Mouse (Mus musculus) embryonic facial prominence, embryonic 15.5 days (tissue): ENCODE data around the gene Dbx1. TPM values are rescaled to one million over a fixed set of nuclear protein-coding genes. Genes with fewer than 3 reads are reported as not detected.
A peak's percentile ranks its signal among the peaks of the same experiment; 100 is the strongest.

Experiments used
- ATAC-seq: fragments of 200-750 bp; cut with Nextera tagmentation; 2 replicates; pipeline ENCODE4 v1.8.0; 2017; ENCODE audit warnings: low read depth, moderate TSS enrichment; ENCODE audit not compliant: insufficient number of reproducible peaks, low FRiP score, low TSS enrichment
- H3K27ac ChIP-seq: fragments of 300-500 bp; sonication (generic); replicated peaks from 2 replicates; pipeline ENCODE4 v1.5.1; 2015; ENCODE audit warnings: mild to moderate bottlenecking, inconsistent platforms
- H3K27me3 ChIP-seq: fragments of 300-500 bp; sonication (generic); 2 replicates; pipeline ENCODE4 v1.6.1; 2015; ENCODE audit warnings: inconsistent platforms
- H3K36me3 ChIP-seq: fragments of 300-500 bp; sonication (generic); 2 replicates; pipeline ENCODE4 v1.6.1; 2015; ENCODE audit warnings: mild to moderate bottlenecking, inconsistent platforms
- H3K4me1 ChIP-seq: fragments of 300-500 bp; sonication (generic); 2 replicates; pipeline ENCODE4 v1.6.1; 2015; ENCODE audit warnings: inconsistent platforms
- H3K4me2 ChIP-seq: fragments of 300-500 bp; sonication (generic); replicated peaks from 2 replicates; pipeline ENCODE4 v1.6.1; 2015; ENCODE audit warnings: mild to moderate bottlenecking, inconsistent platforms
- H3K4me3 ChIP-seq: fragments of 300-500 bp; sonication (generic); replicated peaks from 2 replicates; pipeline ENCODE4 v1.5.1; 2015; ENCODE audit warnings: mild to moderate bottlenecking, inconsistent platforms
- H3K9ac ChIP-seq: fragments of 300-500 bp; sonication (generic); 2 replicates; pipeline ENCODE4 v1.6.1; 2015; ENCODE audit warnings: inconsistent platforms
- H3K9me3 ChIP-seq: fragments of 300-500 bp; sonication (generic); replicated peaks from 2 replicates; pipeline ENCODE4 v1.6.1; 2016; ENCODE audit warnings: inconsistent platforms
- WGBS: fragments of 180-500 bp; shearing (Covaris S2); methylation state at CpG from one replicate; pipeline ENCODE4 v1.1.7; 2015; 5-methylcytosine and 5-hydroxymethylcytosine counted together
- polyA plus RNA-seq: library from polyadenylated mRNA; unstranded; fragments of >200 nt; fragmentation: Nextera tagmentation; extraction: Ambion mirVana; gene quantifications from 2 replicates; pipeline ENCODE4 v1.2.1, GENCODE M21; 2015

The Dbx1 gene
- 1.7 and 3.7 TPM in 2 replicates for polyA plus RNA-seq

- Histone ChIP-seq H3K4me1 (peaks cover 47% of the 10 kb centered on the region), H3K36me3 (no peaks in the 10 kb centered on the region), H3K27ac (no peak within 1 kb of the TSS), H3K9ac (no peak within 1 kb of the TSS), H3K27me3 (peaks cover 90% of the 10 kb centered on the region), H3K9me3 (no peaks in the 10 kb centered on the region), H3K4me2 (no peak within 1 kb of the TSS), H3K4me3 (peak within 1 kb of the TSS; percentile 8; the same call in 1 of the 2 replicates)
- WGBS: under 1% methylated on average over 33 of the region's 33 CpGs
- ATAC-seq: no peak
These were observed at the start of gene Dbx1 for GRCm38 (mm10) chr7:49636491-49637115. Gene Dbx1, minus strand, starts transcription at chr7:49636849.

GRCm38 (mm10) chr7:49678826-49679377, 42.3 kb upstream of the Dbx1 start:
- 4% methylated on average over 9 of the region's 9 CpGs for WGBS
- peaks cover 73% of the 10 kb centered on the region for H3K27me3 ChIP-seq
- H3K9me3 ChIP-seq: no peaks in the 10 kb centered on the region
- H3K9ac ChIP-seq: no peak overlapping the region
- no peaks in the 10 kb centered on the region for H3K36me3 ChIP-seq
- H3K4me2 ChIP-seq: no peak overlapping the region
- H3K4me1 ChIP-seq: peaks cover 6% of the 10 kb centered on the region; the same call in 1 of the 2 replicates
- no peak; the same call in 1 of the 2 replicates for ATAC-seq
- no peak overlapping the region for H3K4me3 ChIP-seq
- H3K27ac ChIP-seq: no peak overlapping the region

GRCm38 (mm10) chr7:49678100-49678825, 41.6 kb upstream of the Dbx1 start:
- ATAC-seq: no peak
- Histone ChIP-seq H3K9me3 (no peaks in the 10 kb centered on the region), H3K4me2 (no peak overlapping the region), H3K27me3 (peaks cover 70% of the 10 kb centered on the region), H3K9ac (no peak overlapping the region), H3K4me1 (peaks cover 6% of the 10 kb centered on the region; the same call in 1 of the 2 replicates), H3K4me3 (no peak overlapping the region), H3K27ac (no peak overlapping the region), H3K36me3 (no peaks in the 10 kb centered on the region)
- 3% methylated on average over 22 of the region's 22 CpGs for WGBS

- Histone ChIP-seq H3K27me3 (peaks cover 60% of the 10 kb centered on the region), H3K27ac (no peak overlapping the region), H3K9me3 (no peaks in the 10 kb centered on the region), H3K4me2 (no peak overlapping the region), H3K36me3 (no peaks in the 10 kb centered on the region), H3K9ac (no peak overlapping the region), H3K4me3 (no peak overlapping the region), H3K4me1 (peaks cover 6% of the 10 kb centered on the region; the same call in 1 of the 2 replicates)
- 7% methylated on average over 9 of the region's 9 CpGs for WGBS
- ATAC-seq: no peak
These were observed 40.5 kb upstream of the Dbx1 start for GRCm38 (mm10) chr7:49677166-49677565.

GRCm38 (mm10) chr7:49676627-49677026, 40.0 kb upstream of the Dbx1 start:
- H3K27ac ChIP-seq: no peak overlapping the region
- H3K4me3 ChIP-seq: no peak overlapping the region
- peaks cover 55% of the 10 kb centered on the region for H3K27me3 ChIP-seq
- peaks cover 6% of the 10 kb centered on the region; the same call in 1 of the 2 replicates for H3K4me1 ChIP-seq
- H3K36me3 ChIP-seq: no peaks in the 10 kb centered on the region
- H3K4me2 ChIP-seq: no peak overlapping the region
- no peak for ATAC-seq
- no peak overlapping the region for H3K9ac ChIP-seq
- 11% methylated on average over 5 of the region's 5 CpGs for WGBS
- no peaks in the 10 kb centered on the region for H3K9me3 ChIP-seq

GRCm38 (mm10) chr7:49668260-49668857, 31.7 kb upstream of the Dbx1 start:
- no peak overlapping the region for H3K9ac ChIP-seq
- no peak for ATAC-seq
- 73% methylated on average over 13 of the region's 13 CpGs for WGBS
- no peak overlapping the region for H3K27ac ChIP-seq
- H3K4me3 ChIP-seq: no peak overlapping the region
- no peaks in the 10 kb centered on the region for H3K9me3 ChIP-seq
- no peaks in the 10 kb centered on the region for H3K4me1 ChIP-seq
- H3K27me3 ChIP-seq: peaks cover 3% of the 10 kb centered on the region; the same call in 1 of the 2 replicates
- H3K36me3 ChIP-seq: no peaks in the 10 kb centered on the region
- H3K4me2 ChIP-seq: no peak overlapping the region

- no peak overlapping the region for H3K27ac ChIP-seq
- H3K4me1 ChIP-seq: 0 out of 2 replicates have a peak, but pooled peaks cover 4% of the 10 kb centered on the region
- no peaks in the 10 kb centered on the region for H3K9me3 ChIP-seq
- no peak overlapping the region for H3K4me2 ChIP-seq
- no peak overlapping the region for H3K9ac ChIP-seq
- WGBS: 74% methylated on average over 3 of the region's 3 CpGs
- peaks cover 17% of the 10 kb centered on the region for H3K27me3 ChIP-seq
- H3K4me3 ChIP-seq: no peak overlapping the region
- no peaks in the 10 kb centered on the region for H3K36me3 ChIP-seq
- no peak for ATAC-seq
These were observed 26.9 kb upstream of the Dbx1 start for GRCm38 (mm10) chr7:49663575-49663974.

GRCm38 (mm10) chr7:49662492-49663026, 25.9 kb upstream of the Dbx1 start:
- WGBS: 9% methylated on average over 7 of the region's 7 CpGs
- Histone ChIP-seq H3K27ac (no peak overlapping the region), H3K27me3 (peaks cover 17% of the 10 kb centered on the region), H3K4me3 (no peak overlapping the region), H3K9me3 (no peaks in the 10 kb centered on the region), H3K4me2 (0 out of 2 replicates have a peak overlapping the region, but pooled peaks have one; percentile 15), H3K9ac (no peak overlapping the region), H3K4me1 (0 out of 2 replicates have a peak, but pooled peaks cover 4% of the 10 kb centered on the region), H3K36me3 (no peaks in the 10 kb centered on the region)
- ATAC-seq: no peak

- no peak overlapping the region for H3K27ac ChIP-seq
- H3K9me3 ChIP-seq: no peaks in the 10 kb centered on the region
- no peak overlapping the region for H3K4me3 ChIP-seq
- no peaks in the 10 kb centered on the region for H3K36me3 ChIP-seq
- WGBS: 3% methylated on average over 24 of the region's 24 CpGs
- ATAC-seq: no peak
- 0 out of 2 replicates have a peak overlapping the region, but pooled peaks have one; percentile 15 for H3K4me2 ChIP-seq
- no peak overlapping the region for H3K9ac ChIP-seq
- H3K27me3 ChIP-seq: peaks cover 19% of the 10 kb centered on the region
- 0 out of 2 replicates have a peak, but pooled peaks cover 4% of the 10 kb centered on the region for H3K4me1 ChIP-seq
These were observed 25.3 kb upstream of the Dbx1 start for GRCm38 (mm10) chr7:49661811-49662491.

- H3K27me3 ChIP-seq: peaks cover 61% of the 10 kb centered on the region
- H3K4me2 ChIP-seq: no peak overlapping the region
- peaks cover 24% of the 10 kb centered on the region for H3K4me1 ChIP-seq
- no peak overlapping the region for H3K4me3 ChIP-seq
- H3K36me3 ChIP-seq: no peaks in the 10 kb centered on the region
- no peak overlapping the region for H3K27ac ChIP-seq
- 25% methylated on average over 3 of the region's 3 CpGs for WGBS
- H3K9ac ChIP-seq: no peak overlapping the region
- no peaks in the 10 kb centered on the region for H3K9me3 ChIP-seq
- no peak for ATAC-seq
These were observed 4.2 kb upstream of the Dbx1 start for GRCm38 (mm10) chr7:49640709-49641305.
